8 mouse cellular contexts compared by ENCODE assay signal in genomic region chr12:53033404-53033913, GRCm38 (mm10).
DNase-seq lines count a peak whose midpoint lies in the region; ATAC-seq and TF ChIP-seq lines count a peak whose summit lies in the region.

No protein-coding gene starts in this region.

- intact Hi-C loops in left cerebral cortex, postnatal 14 days (cut with DNase I), result loop anchor here (10.0 kb wide), 1 partner anchor 211 kb away; the partner anchor contains the start of gene Npas3

- no peaks in the 10 kb centered on the region for H3K27me3 ChIP-seq in embryonic facial prominence, embryonic 14.5 days (replicated peaks; ENCODE audit: control insufficient read depth, insufficient read depth, low read length)
- no peaks in the 10 kb centered on the region for H3K27me3 ChIP-seq in kidney, adult 2 months (replicated peaks; ENCODE audit: control insufficient read depth, insufficient read depth, low read length)
- H3K27me3 ChIP-seq in neural tube, embryonic 13.5 days, result no peaks in the 10 kb centered on the region

- no peaks in the 10 kb centered on the region for H3K9me3 ChIP-seq in embryonic facial prominence, embryonic 14.5 days (ENCODE audit: control insufficient read depth, low read length)
- H3K9me3 ChIP-seq in neural tube, embryonic 13.5 days, result no peaks in the 10 kb centered on the region

- H3K9ac ChIP-seq in embryonic facial prominence, embryonic 14.5 days (ENCODE audit: low read depth, low read length), result peak overlapping the region; percentile 31
- no peak overlapping the region for H3K9ac ChIP-seq in neural tube, embryonic 13.5 days

- TF ChIP-seq POLR2A in brain, embryonic 14.5 days (IDR thresholded peaks at IDR 0.05; ENCODE audit: borderline replicate concordance, extremely low read depth, insufficient read depth, insufficient read length, poor library complexity, severe bottlenecking), result no peak
- TF ChIP-seq POLR2A in kidney, adult 2 months (IDR thresholded peaks at IDR 0.05; ENCODE audit: low read depth, low read length), result no peak

- H3K27ac ChIP-seq in embryonic facial prominence, embryonic 14.5 days (replicated peaks; ENCODE audit: low read depth, low read length), result peak overlapping the region; percentile 85
- H3K27ac ChIP-seq in kidney, adult 2 months (ENCODE audit: insufficient read depth, low read depth, low read length), result peak overlapping the region; percentile 17; the same call in 1 of the 2 replicates
- H3K27ac ChIP-seq in neural tube, embryonic 13.5 days (replicated peaks), result peak overlapping the region; percentile 82

- ATAC-seq in embryonic facial prominence, embryonic 14.5 days (ENCODE audit: low read depth), result peak; percentile 78; the same call in 1 of the 2 replicates
- ATAC-seq in neural tube, embryonic 13.5 days (ENCODE audit: low read depth), result peak; percentile 84
- no peak for ATAC-seq in activated CD4-positive, CD25-positive, alpha-beta regulatory T cell, adult 4 months

- WGBS in embryonic facial prominence, embryonic 14.5 days, result 20% methylated on average over 14 of the region's 14 CpGs
- 47% methylated on average over 14 of the region's 14 CpGs for WGBS in kidney, adult 2 months
- WGBS in neural tube, embryonic 13.5 days, result 10% methylated on average over 14 of the region's 14 CpGs

- TF ChIP-seq CTCF in brain, embryonic 14.5 days (IDR thresholded peaks at IDR 0.05; ENCODE audit: borderline replicate concordance, extremely low read depth, insufficient read depth, insufficient read length), result no peak
- no peak for TF ChIP-seq CTCF in kidney, adult 2 months (conservative IDR thresholded peaks at IDR 0.05; ENCODE audit: insufficient read depth, insufficient read length, low read depth, low read length)

- peak; percentile 94 for DNase-seq in brain, embryonic 14.5 days (ENCODE audit: low read depth)
- peak; percentile 89 for DNase-seq in embryonic facial prominence, embryonic 14.5 days (ENCODE audit: low spot score)
- DNase-seq in heart, adult 9 months (ENCODE audit: low spot score in 2 of 2), result peak; percentile 33 to 59
- peak; percentile 71 for DNase-seq in kidney, adult 2 months
- DNase-seq in left cerebral cortex, postnatal 14 days (ENCODE audit: low spot score in 2 of 2), result peak; percentile 82 to 92
- DNase-seq in MN1 (ENCODE audit: low spot score), result no peak

- peak overlapping the region; percentile 23 for H3K4me3 ChIP-seq in embryonic facial prominence, embryonic 14.5 days (ENCODE audit: low read depth, low read length)
- no peak overlapping the region for H3K4me3 ChIP-seq in kidney, adult 2 months (ENCODE audit: insufficient read depth, low read depth, low read length)
- no peak overlapping the region for H3K4me3 ChIP-seq in neural tube, embryonic 13.5 days

- H3K4me1 ChIP-seq in embryonic facial prominence, embryonic 14.5 days (ENCODE audit: control insufficient read depth, insufficient read depth, low read length), result peaks cover 16% of the 10 kb centered on the region
- no peaks in the 10 kb centered on the region for H3K4me1 ChIP-seq in kidney, adult 2 months (ENCODE audit: control insufficient read depth, insufficient read depth, low read length)
- peaks cover 22% of the 10 kb centered on the region for H3K4me1 ChIP-seq in neural tube, embryonic 13.5 days (replicated peaks)

- peak overlapping the region; percentile 47 for H3K4me2 ChIP-seq in embryonic facial prominence, embryonic 14.5 days (ENCODE audit: low read depth, low read length)
- peak overlapping the region; percentile 24 for H3K4me2 ChIP-seq in neural tube, embryonic 13.5 days

- H3K36me3 ChIP-seq in embryonic facial prominence, embryonic 14.5 days (ENCODE audit: control insufficient read depth, insufficient read depth, low read length), result no peaks in the 10 kb centered on the region
- no peaks in the 10 kb centered on the region for H3K36me3 ChIP-seq in kidney, adult 2 months (ENCODE audit: control insufficient read depth, insufficient read depth, low read length)
- H3K36me3 ChIP-seq in neural tube, embryonic 13.5 days, result 0 out of 2 replicates have a peak, but pooled peaks cover under 1% of the 10 kb centered on the region

Comparison
In these comparisons a context has a peak if more than half of its experiments do, and no peak if none do; other contexts are left out.
1. H3K27ac ChIP-seq: peak in every context shown above with its lines; median percentile 85 in embryonic facial prominence, embryonic 14.5 days; 82 in neural tube, embryonic 13.5 days; 17 in kidney, adult 2 months.